Mouse (Mus musculus): Measurements from ENCODE around the gene Hist1h4f. TPM values are rescaled to one million over a fixed set of nuclear protein-coding genes. Genes with fewer than 3 reads are reported as not detected.

The Hist1h4f gene
- polyA plus RNA-seq, 1 experiment from 2014 or later, result 0.94 TPM

DNA sequence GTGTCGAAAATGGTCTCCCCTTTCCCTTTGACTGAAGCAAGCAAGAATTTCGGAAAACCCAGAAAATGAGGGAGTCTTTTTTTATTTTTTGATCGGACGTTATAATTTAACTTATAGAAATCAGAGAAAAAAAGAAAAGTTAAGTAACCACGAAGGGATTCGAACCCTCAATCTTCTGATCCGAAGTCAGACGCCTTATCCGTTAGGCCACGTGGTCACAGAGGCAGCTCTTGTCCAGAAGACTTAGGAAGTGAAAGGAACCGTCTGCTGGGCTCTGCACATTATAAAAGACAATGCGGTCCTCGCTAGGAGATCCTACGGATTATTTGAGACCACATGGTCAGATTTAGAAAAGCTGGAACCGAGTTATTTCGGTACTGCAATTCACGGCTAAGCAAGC, 25.1 kb downstream of the Hist1h4f start:
- DNase-seq (ENCODE audit: low spot score) (peak; percentile 93), ATAC-seq (ENCODE audit: insufficient read depth, low FRiP score, low TSS enrichment) (peak; percentile 49; the same call in 1 of the 2 replicates)
- Histone ChIP-seq H3K9me3 (ENCODE audit: control insufficient read depth, low read length) (no peaks in the 10 kb centered on the region), H3K4me2 (ENCODE audit: low read depth) (peak overlapping the region; percentile 50), H3K27ac (ENCODE audit: low read depth, low read length) (0 out of 2 replicates have a peak overlapping the region, but pooled peaks have one; percentile 14), H3K27me3 (ENCODE audit: control insufficient read depth, insufficient read depth, low read length) (no peaks in the 10 kb centered on the region), H3K4me1 (ENCODE audit: control insufficient read depth, insufficient read depth, low read length) (peaks cover 3% of the 10 kb centered on the region), H3K9ac (ENCODE audit: low read length) (peak overlapping the region; percentile 50), H3K36me3 (ENCODE audit: control insufficient read depth, insufficient read depth, low read length) (no peaks in the 10 kb centered on the region), H3K4me3 (ENCODE audit: low read depth, low read length) (peak overlapping the region; percentile 39)
- under 1% methylated on average over 17 of the region's 17 CpGs for WGBS

DNA sequence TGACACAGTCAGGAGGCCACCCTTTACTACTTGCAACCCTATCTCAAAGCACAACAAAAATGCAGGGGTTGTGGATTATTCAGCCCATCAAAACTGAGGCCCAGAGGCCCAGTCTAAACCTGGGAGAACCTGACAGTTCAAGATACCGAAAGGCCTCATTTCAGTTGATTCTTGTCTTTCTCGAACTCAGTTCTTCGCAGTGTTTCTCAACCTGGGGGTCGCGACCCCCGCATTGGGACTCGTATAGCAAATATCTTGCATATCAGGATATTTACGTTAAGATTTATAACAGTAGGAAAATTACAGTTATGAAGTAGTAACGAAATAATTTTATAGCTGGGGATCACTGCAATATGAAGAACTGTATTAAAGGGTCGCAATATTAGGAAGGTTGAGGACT, 25.5 kb downstream of the Hist1h4f start:
- H3K4me1 ChIP-seq (ENCODE audit: control insufficient read depth, insufficient read depth, low read length), result peaks cover 3% of the 10 kb centered on the region
- DNase-seq (ENCODE audit: low spot score), result peak; percentile 57
- peak overlapping the region; percentile 32 for H3K4me2 ChIP-seq (ENCODE audit: low read depth)
- no peak for ATAC-seq (ENCODE audit: insufficient read depth, low FRiP score, low TSS enrichment)
- no peaks in the 10 kb centered on the region for H3K27me3 ChIP-seq (ENCODE audit: control insufficient read depth, insufficient read depth, low read length)
- 1% methylated on average over 10 of the region's 10 CpGs for WGBS
- H3K36me3 ChIP-seq (ENCODE audit: control insufficient read depth, insufficient read depth, low read length), result no peaks in the 10 kb centered on the region
- no peaks in the 10 kb centered on the region for H3K9me3 ChIP-seq (ENCODE audit: control insufficient read depth, low read length)
- H3K9ac ChIP-seq (ENCODE audit: low read length), result no peak overlapping the region
- H3K27ac ChIP-seq (ENCODE audit: low read depth, low read length), result no peak overlapping the region
- peak overlapping the region; percentile 39 for H3K4me3 ChIP-seq (ENCODE audit: low read depth, low read length)

DNA sequence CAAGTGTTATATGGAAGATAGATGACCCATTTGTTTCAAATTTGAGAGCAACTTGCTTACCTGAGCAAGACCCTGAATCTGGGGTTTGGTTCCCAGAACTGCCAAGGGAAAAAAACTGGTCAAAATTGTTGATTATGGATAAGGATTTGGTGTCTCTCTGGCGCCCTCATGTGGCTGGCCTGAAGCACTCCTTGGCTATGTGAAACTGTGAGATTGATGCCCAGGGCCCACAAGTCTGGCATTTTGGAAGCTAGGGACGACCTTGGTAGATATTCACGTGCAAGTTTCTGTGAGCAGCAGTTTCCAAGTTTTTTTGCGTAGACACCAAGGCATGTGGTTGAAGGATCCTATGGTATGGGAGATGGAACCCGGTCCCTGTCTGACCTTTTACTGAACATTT, 26.8 kb downstream of the Hist1h4f start:
- 7% methylated on average over 5 of the region's 5 CpGs for WGBS
- peaks cover 3% of the 10 kb centered on the region for H3K4me1 ChIP-seq (ENCODE audit: control insufficient read depth, insufficient read depth, low read length)
- 0 out of 2 replicates have a peak, but pooled peaks have one; percentile 25 for ATAC-seq (ENCODE audit: insufficient read depth, low FRiP score, low TSS enrichment)
- H3K4me3 ChIP-seq (ENCODE audit: low read depth, low read length), result no peak overlapping the region
- no peaks in the 10 kb centered on the region for H3K27me3 ChIP-seq (ENCODE audit: control insufficient read depth, insufficient read depth, low read length)
- no peak overlapping the region for H3K4me2 ChIP-seq (ENCODE audit: low read depth)
- no peak overlapping the region for H3K27ac ChIP-seq (ENCODE audit: low read depth, low read length)
- no peaks in the 10 kb centered on the region for H3K36me3 ChIP-seq (ENCODE audit: control insufficient read depth, insufficient read depth, low read length)
- H3K9ac ChIP-seq (ENCODE audit: low read length), result no peak overlapping the region
- no peaks in the 10 kb centered on the region for H3K9me3 ChIP-seq (ENCODE audit: control insufficient read depth, low read length)
- DNase-seq (ENCODE audit: low spot score), result peak; percentile 81

DNA sequence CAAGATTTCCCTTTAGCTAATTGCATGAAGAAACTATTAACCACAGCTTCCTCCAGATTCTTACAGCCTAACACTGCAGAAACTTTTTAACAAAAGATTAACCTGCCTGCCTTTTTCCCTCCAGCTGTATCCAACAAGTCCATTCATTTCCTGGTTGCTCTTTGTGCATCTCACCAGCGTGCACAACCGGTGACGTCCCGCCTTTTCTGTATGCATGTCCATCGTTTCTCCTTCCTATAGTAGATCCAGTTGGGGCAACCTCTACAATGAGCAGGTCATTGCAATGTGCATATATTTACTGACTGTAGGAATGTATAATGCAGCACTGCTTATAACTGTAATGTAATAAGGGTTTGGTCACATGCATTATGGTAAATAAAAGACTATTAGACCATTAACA, 27.5 kb downstream of the Hist1h4f start:
- WGBS, result 52% methylated on average over 5 of the region's 5 CpGs
- no peaks in the 10 kb centered on the region for H3K27me3 ChIP-seq (ENCODE audit: control insufficient read depth, insufficient read depth, low read length)
- DNase-seq (ENCODE audit: low spot score) (no peak), ATAC-seq (ENCODE audit: insufficient read depth, low FRiP score, low TSS enrichment) (no peak)
- no peak overlapping the region for H3K27ac ChIP-seq (ENCODE audit: low read depth, low read length)
- H3K4me1 ChIP-seq (ENCODE audit: control insufficient read depth, insufficient read depth, low read length), result peaks cover 1% of the 10 kb centered on the region
- no peaks in the 10 kb centered on the region for H3K36me3 ChIP-seq (ENCODE audit: control insufficient read depth, insufficient read depth, low read length)
- H3K9ac ChIP-seq (ENCODE audit: low read length), result no peak overlapping the region
- H3K9me3 ChIP-seq (ENCODE audit: control insufficient read depth, low read length), result no peaks in the 10 kb centered on the region
- H3K4me2 ChIP-seq (ENCODE audit: low read depth), result no peak overlapping the region
- H3K4me3 ChIP-seq (ENCODE audit: low read depth, low read length), result no peak overlapping the region

GRCm38 (mm10) chr13:23521703-23522102, 29.7 kb downstream of the Hist1h4f start:
- DNase-seq (ENCODE audit: low spot score) (peak; percentile 80), ATAC-seq (ENCODE audit: insufficient read depth, low FRiP score, low TSS enrichment) (no peak)
- H3K9ac ChIP-seq (ENCODE audit: low read length), result no peak overlapping the region
- no peaks in the 10 kb centered on the region for H3K4me1 ChIP-seq (ENCODE audit: control insufficient read depth, insufficient read depth, low read length)
- H3K4me2 ChIP-seq (ENCODE audit: low read depth), result no peak overlapping the region
- H3K9me3 ChIP-seq (ENCODE audit: control insufficient read depth, low read length), result no peaks in the 10 kb centered on the region
- H3K27me3 ChIP-seq (ENCODE audit: control insufficient read depth, insufficient read depth, low read length), result no peaks in the 10 kb centered on the region
- no peak overlapping the region for H3K4me3 ChIP-seq (ENCODE audit: low read depth, low read length)
- under 1% methylated on average over 14 of the region's 14 CpGs for WGBS
- H3K27ac ChIP-seq (ENCODE audit: low read depth, low read length), result no peak overlapping the region
- no peaks in the 10 kb centered on the region for H3K36me3 ChIP-seq (ENCODE audit: control insufficient read depth, insufficient read depth, low read length)

GRCm38 (mm10) chr13:23519416-23519815, 32.0 kb downstream of the Hist1h4f start:
- peak; percentile 54; the same call in 1 of the 2 replicates for ATAC-seq (ENCODE audit: insufficient read depth, low FRiP score, low TSS enrichment)
- H3K9me3 ChIP-seq (ENCODE audit: control insufficient read depth, low read length), result no peaks in the 10 kb centered on the region
- peak overlapping the region; percentile 45 for H3K4me3 ChIP-seq (ENCODE audit: low read depth, low read length)
- no peaks in the 10 kb centered on the region for H3K4me1 ChIP-seq (ENCODE audit: control insufficient read depth, insufficient read depth, low read length)
- peak; percentile 80 for DNase-seq (ENCODE audit: low spot score)
- 2% methylated on average over 10 of the region's 10 CpGs for WGBS
- no peaks in the 10 kb centered on the region for H3K36me3 ChIP-seq (ENCODE audit: control insufficient read depth, insufficient read depth, low read length)
- H3K9ac ChIP-seq (ENCODE audit: low read length), result no peak overlapping the region
- no peak overlapping the region for H3K27ac ChIP-seq (ENCODE audit: low read depth, low read length)
- peak overlapping the region; percentile 51 for H3K4me2 ChIP-seq (ENCODE audit: low read depth)
- no peaks in the 10 kb centered on the region for H3K27me3 ChIP-seq (ENCODE audit: control insufficient read depth, insufficient read depth, low read length)

DNA sequence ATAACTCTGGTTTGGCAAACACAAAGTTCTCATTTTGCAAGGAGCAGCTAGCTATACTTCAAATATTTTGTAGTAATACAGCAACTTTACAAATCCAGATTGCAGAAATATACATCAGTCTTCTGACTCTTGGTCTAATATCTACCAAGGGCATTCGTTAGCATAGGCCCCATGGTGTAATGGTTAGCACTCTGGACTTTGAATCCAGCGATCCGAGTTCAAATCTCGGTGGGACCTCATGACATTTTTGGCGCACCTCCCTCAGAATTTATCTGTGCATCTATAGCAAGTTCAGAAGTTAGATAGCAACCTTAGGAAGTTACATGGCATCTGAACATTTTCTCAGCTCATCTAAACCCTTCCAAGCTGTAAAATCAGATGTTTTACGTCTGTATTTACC, 32.6 kb downstream of the Hist1h4f start:
- Histone ChIP-seq H3K27ac (ENCODE audit: low read depth, low read length) (no peak overlapping the region), H3K4me3 (ENCODE audit: low read depth, low read length) (peak overlapping the region; percentile 45), H3K36me3 (ENCODE audit: control insufficient read depth, insufficient read depth, low read length) (no peaks in the 10 kb centered on the region), H3K9me3 (ENCODE audit: control insufficient read depth, low read length) (no peaks in the 10 kb centered on the region), H3K9ac (ENCODE audit: low read length) (no peak overlapping the region), H3K4me2 (ENCODE audit: low read depth) (peak overlapping the region; percentile 51), H3K27me3 (ENCODE audit: control insufficient read depth, insufficient read depth, low read length) (no peaks in the 10 kb centered on the region), H3K4me1 (ENCODE audit: control insufficient read depth, insufficient read depth, low read length) (no peaks in the 10 kb centered on the region)
- peak; percentile 45; the same call in 1 of the 2 replicates for ATAC-seq (ENCODE audit: insufficient read depth, low FRiP score, low TSS enrichment)
- peak; percentile 80 for DNase-seq (ENCODE audit: low spot score)
- WGBS, result under 1% methylated on average over 6 of the region's 6 CpGs

DNA sequence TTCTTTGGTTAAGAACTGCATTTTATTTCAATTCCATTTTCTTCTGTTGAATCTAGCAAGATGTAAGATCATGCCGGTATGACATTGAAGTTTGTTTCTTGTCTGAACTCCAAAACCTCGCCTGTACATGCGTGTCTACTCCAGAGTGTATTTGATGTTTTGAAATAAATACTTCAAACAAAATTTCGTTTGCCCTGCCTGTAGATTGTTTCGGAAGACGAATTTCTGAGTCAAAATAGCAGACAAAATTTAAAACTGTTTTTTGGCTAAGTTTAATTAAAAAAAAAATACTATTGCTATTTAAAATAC, 33.2 kb downstream of the Hist1h4f start:
- H3K9ac ChIP-seq (ENCODE audit: low read length), result no peak overlapping the region
- H3K4me1 ChIP-seq (ENCODE audit: control insufficient read depth, insufficient read depth, low read length), result no peaks in the 10 kb centered on the region
- no peaks in the 10 kb centered on the region for H3K27me3 ChIP-seq (ENCODE audit: control insufficient read depth, insufficient read depth, low read length)
- H3K4me2 ChIP-seq (ENCODE audit: low read depth), result peak overlapping the region; percentile 84
- H3K4me3 ChIP-seq (ENCODE audit: low read depth, low read length), result peak overlapping the region; percentile 45
- ATAC-seq (ENCODE audit: insufficient read depth, low FRiP score, low TSS enrichment) (no peak), DNase-seq (ENCODE audit: low spot score) (no peak)
- no peaks in the 10 kb centered on the region for H3K36me3 ChIP-seq (ENCODE audit: control insufficient read depth, insufficient read depth, low read length)
- no peaks in the 10 kb centered on the region for H3K9me3 ChIP-seq (ENCODE audit: control insufficient read depth, low read length)
- WGBS, result 1% methylated on average over 6 of the region's 6 CpGs
- no peak overlapping the region for H3K27ac ChIP-seq (ENCODE audit: low read depth, low read length)

DNA sequence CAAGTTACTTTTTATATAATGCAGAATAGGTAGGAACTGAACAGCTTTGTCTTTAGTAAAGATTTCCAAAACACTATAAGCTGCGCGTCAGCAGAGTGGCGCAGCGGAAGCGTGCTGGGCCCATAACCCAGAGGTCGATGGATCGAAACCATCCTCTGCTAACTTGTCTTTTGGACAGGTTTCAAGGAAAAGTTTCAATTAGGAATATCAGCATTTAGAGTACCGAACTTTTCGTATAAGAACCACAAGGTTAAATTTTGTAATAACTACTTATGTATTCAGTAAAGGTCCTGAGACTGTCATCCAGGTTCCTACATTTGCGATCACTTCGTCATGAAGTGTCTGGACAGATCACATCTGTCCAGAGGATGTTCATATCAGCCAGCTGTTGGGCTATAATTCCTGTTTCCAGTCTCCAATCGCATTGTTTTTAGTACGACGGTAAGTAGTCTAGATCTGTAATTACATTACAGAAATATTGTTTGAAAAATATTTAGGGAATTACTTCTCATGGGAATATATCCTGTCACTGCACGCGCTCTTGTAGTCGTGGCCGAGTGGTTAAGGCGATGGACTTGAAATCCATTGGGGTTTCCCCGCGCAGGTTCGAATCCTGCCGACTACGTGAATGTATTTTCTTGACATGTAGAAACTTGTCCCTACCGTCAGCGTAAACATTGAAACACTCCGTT, 33.7 kb downstream of the Hist1h4f start:
- Histone ChIP-seq H3K9me3 (ENCODE audit: control insufficient read depth, low read length) (no peaks in the 10 kb centered on the region), H3K4me1 (ENCODE audit: control insufficient read depth, insufficient read depth, low read length) (no peaks in the 10 kb centered on the region), H3K9ac (ENCODE audit: low read length) (no peak overlapping the region), H3K4me2 (ENCODE audit: low read depth) (peak overlapping the region; percentile 84), H3K36me3 (ENCODE audit: control insufficient read depth, insufficient read depth, low read length) (no peaks in the 10 kb centered on the region), H3K27me3 (ENCODE audit: control insufficient read depth, insufficient read depth, low read length) (no peaks in the 10 kb centered on the region), H3K27ac (ENCODE audit: low read depth, low read length) (no peak overlapping the region), H3K4me3 (ENCODE audit: low read depth, low read length) (peak overlapping the region; percentile 45)
- ATAC-seq (ENCODE audit: insufficient read depth, low FRiP score, low TSS enrichment) (peak; percentile 81), DNase-seq (ENCODE audit: low spot score) (peak; percentile 88)
- under 1% methylated on average over 27 of the region's 27 CpGs for WGBS
